In the genomic region with DNA sequence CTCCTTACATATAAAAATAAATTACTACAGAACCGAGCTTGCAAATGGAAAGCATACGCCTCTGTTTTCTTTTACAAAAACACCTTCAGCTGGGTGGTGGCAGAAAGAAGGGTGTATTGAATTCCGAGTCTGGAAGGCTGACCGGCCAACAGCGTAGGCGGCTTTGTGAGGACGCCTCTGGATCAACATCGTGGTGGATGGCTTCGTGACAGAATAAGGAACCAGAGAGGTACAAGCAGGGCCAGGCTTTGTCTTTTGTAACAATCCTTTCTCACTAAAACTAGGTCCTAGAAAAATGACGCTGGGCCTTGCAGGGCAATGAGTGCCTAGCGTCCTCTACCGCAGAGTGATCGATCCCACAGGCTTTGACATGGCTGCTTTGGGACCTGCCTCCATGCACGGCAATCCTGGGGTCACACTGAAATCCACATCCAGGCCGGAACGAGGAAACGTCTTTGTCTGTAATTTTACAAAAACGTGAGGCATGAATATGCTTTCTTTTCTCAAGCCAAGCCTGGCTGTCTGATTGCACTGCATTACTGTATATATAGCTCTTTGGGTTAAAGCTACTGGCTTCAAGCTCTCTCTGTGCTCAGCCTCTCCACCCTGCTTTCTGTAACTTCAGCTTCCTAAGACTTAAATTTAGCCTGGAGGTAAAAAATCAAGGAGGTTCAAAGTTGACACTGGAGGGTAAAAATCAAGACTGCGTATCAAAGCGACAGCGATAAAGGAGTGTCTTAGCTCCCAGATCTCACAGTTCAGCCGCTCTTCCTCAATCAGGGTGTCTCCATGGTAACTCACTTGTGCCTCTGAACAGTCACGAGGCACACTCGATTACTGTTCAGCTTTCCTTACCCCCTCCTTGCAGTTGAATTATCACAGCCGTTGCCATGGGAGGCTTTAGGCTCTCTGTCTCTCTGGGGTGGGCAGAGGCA, we compare ENCODE assay signal across 10 mouse cellular contexts. TPM values are rescaled to one million over a fixed set of nuclear protein-coding genes. Genes with fewer than 3 reads are reported as not detected.
DNase-seq lines count a peak whose midpoint lies in the region; ATAC-seq and TF ChIP-seq lines count a peak whose summit lies in the region.
"Had no signal": no experiment of that assay in that cellular context is flagged by ENCODE, and none has a peak within 500 bp of the region (broad histone marks: within the 10 kb centered on the region; RNA-seq: fewer than 3 reads in every experiment).

No protein-coding gene starts in this region.

- H3K36me3 ChIP-seq in forebrain, embryonic 16.5 days (ENCODE audit: control insufficient read depth, insufficient read depth): no peaks in the 10 kb centered on the region

- ATAC-seq in forebrain, embryonic 16.5 days: peak; percentile 95

- no peak for TF ChIP-seq CTCF in olfactory bulb, adult 2 months (IDR thresholded peaks at IDR 0.05; ENCODE audit: insufficient read depth, low read depth, low read length)

- H3K4me1 ChIP-seq in forebrain, embryonic 16.5 days (replicated peaks; ENCODE audit: control insufficient read depth, insufficient read depth, low read length): peaks cover 16% of the 10 kb centered on the region
- peaks cover 7% of the 10 kb centered on the region for H3K4me1 ChIP-seq in olfactory bulb, adult 2 months (ENCODE audit: control insufficient read depth, insufficient read depth, low read length)

- H3K27ac ChIP-seq in forebrain, embryonic 16.5 days (ENCODE audit: low read length): peak overlapping the region; percentile 94
- H3K27ac ChIP-seq in olfactory bulb, adult 2 months (ENCODE audit: insufficient read depth, low read depth, low read length): peak overlapping the region; percentile 92

- no peaks in the 10 kb centered on the region for H3K9me3 ChIP-seq in forebrain, embryonic 16.5 days (ENCODE audit: control insufficient read depth, low read length)

- peak overlapping the region; percentile 1; the same call in 1 of the 2 replicates for H3K4me2 ChIP-seq in forebrain, embryonic 16.5 days (ENCODE audit: low read length)

- intact Hi-C loops in left cerebral cortex, postnatal 25 days (cut with DNase I): loop anchor here (2.0 to 5.0 kb wide), 2 partner anchors 20 to 54 kb away; no protein-coding TSS in a partner anchor

- no peaks in the 10 kb centered on the region for H3K27me3 ChIP-seq in forebrain, embryonic 16.5 days (replicated peaks; ENCODE audit: control insufficient read depth, insufficient read depth, low read length)

- TF ChIP-seq POLR2A in olfactory bulb, adult 2 months (IDR thresholded peaks at IDR 0.05; ENCODE audit: insufficient read depth, low read depth, low read length): no peak

- WGBS in forebrain, embryonic 16.5 days: 68% methylated on average over 25 of the region's 25 CpGs
- 44% methylated on average over 25 of the region's 25 CpGs for WGBS in olfactory bulb, adult 2 months

- H3K9ac ChIP-seq in forebrain, embryonic 16.5 days (replicated peaks; ENCODE audit: low read depth, low read length): 0 out of 2 replicates have a peak overlapping the region, but pooled peaks have one; percentile 0

- no peak overlapping the region for H3K4me3 ChIP-seq in forebrain, embryonic 16.5 days (replicated peaks; ENCODE audit: low read length)
- no peak overlapping the region for H3K4me3 ChIP-seq in olfactory bulb, adult 2 months (ENCODE audit: insufficient read depth, low read depth, low read length)
- H3K4me3 ChIP-seq: megakaryocyte, embryonic 14.5 days had no signal

- peak; percentile 45 for DNase-seq in layer of hippocampus, adult 11-12 months (ENCODE audit: low spot score)
- DNase-seq in layer of hippocampus, adult 9-10 months (ENCODE audit: low spot score): no peak
- DNase-seq in left cerebral cortex, postnatal 25 days (ENCODE audit: low spot score in 2 of 2): peak; percentile 64 to 71
- DNase-seq in urinary bladder, postnatal 14 days (ENCODE audit: low spot score): no peak
- no peak for DNase-seq in gastrocnemius, postnatal 4 days (ENCODE audit: low spot score in 2 of 2)
- no peak for DNase-seq in thymus, postnatal 4 days
- DNase-seq: heart, adult 18-20 months had no signal

RNA-seq across cellular contexts. Expression of gene Zfr, which starts 24.3 kb away (rescaled TPM):
- 124 and 142 TPM in 2 replicates for polyA plus RNA-seq in forebrain, embryonic 16.5 days (2015; fragmentation: Nextera tagmentation; extraction: Ambion mirVana)
- 100 to 1,000 TPM; 353 to 361 TPM for total RNA-seq in left cerebral cortex, postnatal 25 days (2021)
- polyA plus RNA-seq in olfactory bulb, adult 2 months (2012; ENCODE audit: insufficient read depth, insufficient read length, low replicate concordance, missing spikeins): 546 TPM in 1 of 2 replicates, not detected in the other
- 100 to 1,000 TPM; 117 to 127 TPM for total RNA-seq in gastrocnemius, postnatal 4 days (2021)

Comparison
In these comparisons a context has a peak if more than half of its experiments do, and no peak if none do; other contexts are left out.
1. DNase-seq: peak in layer of hippocampus, adult 11-12 months (single experiment) and left cerebral cortex, postnatal 25 days (2 of 2); none in layer of hippocampus, adult 9-10 months (single experiment), urinary bladder, postnatal 14 days (single experiment), gastrocnemius, postnatal 4 days (0 of 2) and thymus, postnatal 4 days (single experiment).